Comparison of ENCODE assay signal across 9 mouse cellular contexts in the genomic region with DNA sequence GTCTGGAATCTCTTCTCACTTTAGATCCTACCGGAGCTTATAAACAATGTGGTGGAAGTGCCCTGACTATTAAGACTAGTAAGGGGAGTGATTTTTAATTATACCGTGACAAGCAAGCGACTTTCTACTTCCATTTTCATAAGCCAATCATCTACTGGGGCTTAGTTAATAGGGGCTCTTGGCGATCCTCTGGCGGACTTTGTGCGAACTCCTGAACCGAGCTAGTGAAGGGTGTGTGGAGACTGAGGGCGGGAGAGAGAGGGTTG. TPM values are rescaled to one million over a fixed set of nuclear protein-coding genes. Genes with fewer than 3 reads are reported as not detected.
DNase-seq lines count a peak whose midpoint lies in the region; ATAC-seq lines count a peak whose summit lies in the region.
"Had no signal": no experiment of that assay in that cellular context is flagged by ENCODE, and none has a peak within 500 bp of the region (broad histone marks: within the 10 kb centered on the region; RNA-seq: fewer than 3 reads in every experiment).

No protein-coding gene starts in this region.

- DNase-seq in heart, adult 11 months: no peak
- DNase-seq in thymus, postnatal 14 days: no peak
- no peak for DNase-seq in B cell, adult 2 months
- no peak for DNase-seq in adrenal gland, postnatal 36 days

- no peaks in the 10 kb centered on the region for H3K9me3 ChIP-seq in heart, embryonic 14.5 days (ENCODE audit: control insufficient read depth, low read length)
- H3K9me3 ChIP-seq in hindbrain, embryonic 13.5 days: no peaks in the 10 kb centered on the region
- H3K9me3 ChIP-seq in midbrain, embryonic 13.5 days: no peaks in the 10 kb centered on the region

- H3K9ac ChIP-seq in heart, embryonic 14.5 days (ENCODE audit: low read length): no peak overlapping the region
- no peak overlapping the region for H3K9ac ChIP-seq in hindbrain, embryonic 13.5 days
- peak overlapping the region; percentile 67; the same call in 1 of the 2 replicates for H3K9ac ChIP-seq in midbrain, embryonic 13.5 days (replicated peaks)

- ATAC-seq in heart, embryonic 14.5 days (ENCODE audit: insufficient number of reproducible peaks, insufficient read depth, low FRiP score, low read depth): no peak
- peak; percentile 54 for ATAC-seq in common myeloid progenitor, adult 5-6 weeks (replicated peaks; ENCODE audit: low read depth, poor library complexity, severe bottlenecking)
- peak; percentile 83 for ATAC-seq in hindbrain, embryonic 13.5 days (ENCODE audit: low FRiP score)
- peak; percentile 89 for ATAC-seq in midbrain, embryonic 13.5 days

- no peak overlapping the region for H3K27ac ChIP-seq in heart, embryonic 14.5 days (replicated peaks in 1 of 2; ENCODE audit: control insufficient read depth in 1 of 2, insufficient read depth in 1 of 2, low read depth in 2 of 2, low read length in 2 of 2)
- H3K27ac ChIP-seq in hindbrain, embryonic 13.5 days: no peak overlapping the region
- H3K27ac ChIP-seq in midbrain, embryonic 13.5 days: no peak overlapping the region; the same call in 1 of the 2 replicates

- H3K4me3 ChIP-seq in heart, embryonic 14.5 days (ENCODE audit: control insufficient read depth in 1 of 2, insufficient read depth in 1 of 2, low read depth in 1 of 2, low read length in 2 of 2): peak overlapping the region; percentile 35 to 45
- peak overlapping the region; percentile 41 for H3K4me3 ChIP-seq in hindbrain, embryonic 13.5 days
- peak overlapping the region; percentile 45 for H3K4me3 ChIP-seq in midbrain, embryonic 13.5 days (replicated peaks)

- under 1% methylated on average over 8 of the region's 8 CpGs for WGBS in heart, embryonic 14.5 days
- under 1% methylated on average over 8 of the region's 8 CpGs for WGBS in hindbrain, embryonic 13.5 days
- under 1% methylated on average over 8 of the region's 8 CpGs for WGBS in midbrain, embryonic 13.5 days

- peaks cover 0 to 11% of the 10 kb centered on the region in 2 experiments; a peak in 3 of 4 replicates for H3K4me1 ChIP-seq in heart, embryonic 14.5 days (ENCODE audit: control insufficient read depth in 2 of 2, insufficient read depth in 2 of 2, low read length in 2 of 2)
- peaks cover 12% of the 10 kb centered on the region for H3K4me1 ChIP-seq in hindbrain, embryonic 13.5 days (replicated peaks)
- H3K4me1 ChIP-seq in midbrain, embryonic 13.5 days (replicated peaks): peaks cover 12% of the 10 kb centered on the region

- peak overlapping the region; percentile 82 for H3K4me2 ChIP-seq in heart, embryonic 14.5 days (ENCODE audit: low read length)
- H3K4me2 ChIP-seq in hindbrain, embryonic 13.5 days: peak overlapping the region; percentile 70
- H3K4me2 ChIP-seq in midbrain, embryonic 13.5 days (replicated peaks): peak overlapping the region; percentile 83

- H3K36me3 ChIP-seq in heart, embryonic 14.5 days (ENCODE audit: control insufficient read depth, insufficient read depth, low read length): no peaks in the 10 kb centered on the region
- H3K36me3 ChIP-seq in hindbrain, embryonic 13.5 days: no peaks in the 10 kb centered on the region
- H3K36me3 ChIP-seq in midbrain, embryonic 13.5 days: no peaks in the 10 kb centered on the region

- H3K27me3 ChIP-seq in heart, embryonic 14.5 days (ENCODE audit: control insufficient read depth, insufficient read depth, low read length): peaks cover 79% of the 10 kb centered on the region
- H3K27me3 ChIP-seq in hindbrain, embryonic 13.5 days: peaks cover 78% of the 10 kb centered on the region
- peaks cover 80% of the 10 kb centered on the region for H3K27me3 ChIP-seq in midbrain, embryonic 13.5 days

RNA-seq across cellular contexts. Expression of a gene that starts 15.8 kb away (rescaled TPM):
- polyA plus RNA-seq in heart, embryonic 14.5 days (2014; fragmentation: Nextera tagmentation; extraction: Ambion mirVana): not detected in 2 replicates
- not detected in 2 replicates for total RNA-seq in common myeloid progenitor, adult 5-6 weeks (2017)
- polyA plus RNA-seq in hindbrain, embryonic 13.5 days (2015; fragmentation: Nextera tagmentation; extraction: Ambion mirVana): not detected in 2 replicates
- 0.15 TPM in 1 of 2 replicates, not detected in the other for polyA plus RNA-seq in midbrain, embryonic 13.5 days (2015; fragmentation: Nextera tagmentation; extraction: Ambion mirVana)
- not detected for total RNA-seq in adrenal gland, postnatal 36 days (2021)
- total RNA-seq: adrenal gland, adult 18-20 months had no signal

RNA-seq across cellular contexts. Expression of a gene that starts 18.3 kb away (rescaled TPM):
- polyA plus RNA-seq in heart, embryonic 14.5 days (2014; fragmentation: Nextera tagmentation; extraction: Ambion mirVana): not detected in 2 replicates
- not detected in 2 replicates for total RNA-seq in common myeloid progenitor, adult 5-6 weeks (2017)
- polyA plus RNA-seq in hindbrain, embryonic 13.5 days (2015; fragmentation: Nextera tagmentation; extraction: Ambion mirVana): 0.40 and 0.44 TPM in 2 replicates
- polyA plus RNA-seq in midbrain, embryonic 13.5 days (2015; fragmentation: Nextera tagmentation; extraction: Ambion mirVana): 0.63 and 6.4 TPM in 2 replicates
- not detected for total RNA-seq in adrenal gland, postnatal 36 days (2021)
- total RNA-seq: adrenal gland, adult 18-20 months had no signal
